Mouse (Mus musculus) left cerebral cortex, adult 8-10 months (tissue): ENCODE data around the gene Cbfa2t3. TPM values are rescaled to one million over a fixed set of nuclear protein-coding genes. Genes with fewer than 3 reads are reported as not detected.

ENCODE experiments used
- DNase-seq, 2 experiments: peaks; one replicate each; pipeline ENCODE4 v3.0.0; 2022; ENCODE audit warnings: low spot score in 2 of 2
- total RNA-seq, 4 experiments: library from RNA; stranded (reverse); gene quantifications; 2 replicates each; pipeline ENCODE4 v1.2.4; 2022

Cbfa2t3 gene
- total RNA-seq, 4 experiments from 2014 or later = 21.6 to 26.5 (median 24.1) TPM

GRCm38 (mm10) chr8:122666827-122667226 is 32.1 kb downstream of the Cbfa2t3 start:
- peak; percentile 40 to 78 for DNase-seq

GRCm38 (mm10) chr8:122666338-122666764 is 32.6 kb downstream of the Cbfa2t3 start:
- no peak for DNase-seq

GRCm38 (mm10) chr8:122665667-122666316 is 33.1 kb downstream of the Cbfa2t3 start:
- no peak for DNase-seq

- DNase-seq = no peak
These were observed 33.7 kb downstream of the Cbfa2t3 start for GRCm38 (mm10) chr8:122665221-122665620.

- DNase-seq = no peak
These were observed 35.2 kb downstream of the Cbfa2t3 start for GRCm38 (mm10) chr8:122663670-122664069.

GRCm38 (mm10) chr8:122663106-122663505 is 35.8 kb downstream of the Cbfa2t3 start:
- DNase-seq = no peak

GRCm38 (mm10) chr8:122661894-122662293 is 37.0 kb downstream of the Cbfa2t3 start:
- DNase-seq = no peak

GRCm38 (mm10) chr8:122661138-122661537 is 37.8 kb downstream of the Cbfa2t3 start:
- peak in 1 of 2 experiments; percentile 70 for DNase-seq

- no peak for DNase-seq
These were observed 38.9 kb downstream of the Cbfa2t3 start for GRCm38 (mm10) chr8:122660022-122660421.

- DNase-seq = no peak
These were observed 40.1 kb downstream of the Cbfa2t3 start for GRCm38 (mm10) chr8:122658807-122659160.

GRCm38 (mm10) chr8:122658149-122658806 is 40.6 kb downstream of the Cbfa2t3 start:
- DNase-seq = no peak

- DNase-seq = no peak
These were observed 42.6 kb downstream of the Cbfa2t3 start for GRCm38 (mm10) chr8:122656056-122656999.

GRCm38 (mm10) chr8:122654768-122655167 is 44.1 kb downstream of the Cbfa2t3 start:
- DNase-seq = no peak

GRCm38 (mm10) chr8:122652643-122653042 is 46.3 kb downstream of the Cbfa2t3 start:
- no peak for DNase-seq

GRCm38 (mm10) chr8:122651326-122651921 is 47.5 kb downstream of the Cbfa2t3 start:
- DNase-seq = no peak

GRCm38 (mm10) chr8:122648192-122648970 is 50.5 kb downstream of the Cbfa2t3 start:
- no peak for DNase-seq

GRCm38 (mm10) chr8:122646337-122646736 is 52.6 kb downstream of the Cbfa2t3 start:
- no peak for DNase-seq

GRCm38 (mm10) chr8:122644175-122644954 is 54.5 kb downstream of the Cbfa2t3 start:
- DNase-seq = no peak

- peak; percentile 36 to 52 for DNase-seq
These were observed 56.8 kb downstream of the Cbfa2t3 start for GRCm38 (mm10) chr8:122642071-122642470.

GRCm38 (mm10) chr8:122641406-122641805 is 57.5 kb downstream of the Cbfa2t3 start:
- DNase-seq = peak; percentile 48 to 86
